Mouse (Mus musculus): ENCODE data around the gene Gm853. TPM values are rescaled to one million over a fixed set of nuclear protein-coding genes. Genes with fewer than 3 reads are reported as not detected.
A peak's percentile ranks its signal among the peaks of the same experiment; 100 is the strongest.

Gene Gm853
- polyA plus RNA-seq, 1 experiment, result not detected

DNA sequence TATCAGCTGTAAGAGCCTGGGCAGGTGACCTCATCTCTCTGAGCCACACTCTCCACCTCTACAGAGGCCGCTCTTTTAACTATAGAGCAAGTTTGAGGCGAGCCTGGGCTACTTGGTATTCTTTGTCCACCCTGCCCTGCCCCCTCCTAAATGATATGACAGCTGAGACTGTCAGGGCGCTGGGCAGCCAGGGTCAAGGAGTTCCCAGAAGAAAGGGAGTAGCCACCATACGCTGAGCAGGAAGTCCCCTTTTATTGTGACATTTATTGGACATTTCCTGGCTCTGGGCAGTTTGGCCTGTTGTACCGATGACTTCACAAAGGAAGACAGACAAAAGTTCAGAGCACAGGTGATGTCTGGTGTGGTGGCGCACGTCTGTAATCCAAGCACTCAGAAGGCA is 32.6 kb downstream of the Gm853 start:
- Histone ChIP-seq H3K27ac (replicated peaks; ENCODE audit: low read depth, low read length) (no peak overlapping the region), H3K4me1 (ENCODE audit: control insufficient read depth, insufficient read depth, insufficient read length, low read length) (no peaks in the 10 kb centered on the region), H3K4me3 (ENCODE audit: insufficient read depth, low read depth, low read length) (no peak overlapping the region)

DNA sequence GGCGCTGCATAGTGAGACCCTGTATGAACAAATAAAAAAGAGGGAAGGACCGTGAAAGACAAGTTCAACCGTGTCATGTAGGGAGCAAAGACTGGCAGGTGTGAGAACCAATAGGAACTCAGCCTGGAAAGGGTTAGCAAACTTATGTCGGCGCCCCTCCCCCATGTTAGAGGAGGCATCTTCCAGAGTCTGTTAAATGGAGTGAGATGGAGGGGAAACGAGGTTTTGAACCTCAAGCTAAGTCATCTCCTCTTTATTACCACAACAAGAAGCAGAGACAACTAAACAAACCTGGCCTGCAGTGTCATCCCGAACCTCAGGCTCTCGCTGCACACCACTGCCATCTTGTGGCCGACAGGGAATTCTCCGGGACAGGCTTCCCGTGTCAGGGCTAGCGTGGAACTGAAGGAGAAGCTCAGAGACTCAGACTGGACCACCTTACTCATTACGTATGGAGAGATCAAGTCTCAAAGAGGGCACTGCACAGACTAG is 33.3 kb downstream of the Gm853 start:
- Histone ChIP-seq H3K4me1 (ENCODE audit: control insufficient read depth, insufficient read depth, insufficient read length, low read length) (no peaks in the 10 kb centered on the region), H3K27ac (replicated peaks; ENCODE audit: low read depth, low read length) (no peak overlapping the region), H3K4me3 (ENCODE audit: insufficient read depth, low read depth, low read length) (no peak overlapping the region)

DNA sequence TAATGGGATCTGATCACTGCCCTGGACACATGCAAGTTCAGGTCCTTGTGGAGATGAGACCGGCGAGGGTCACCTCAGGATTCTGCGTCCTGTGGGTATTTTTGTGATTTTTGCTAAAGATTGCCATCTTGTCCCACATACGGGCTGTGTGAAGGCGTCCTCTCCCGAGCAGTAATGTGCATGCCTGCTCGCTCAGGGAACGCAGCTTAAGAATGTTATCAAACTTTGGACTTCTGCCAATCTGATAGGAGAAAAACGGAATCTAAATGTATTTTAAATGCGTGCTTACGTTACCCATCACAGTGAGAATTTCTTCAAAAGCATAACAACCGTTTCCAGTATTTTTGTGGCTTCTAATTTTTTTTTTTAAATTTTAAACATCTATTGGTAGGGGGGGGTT is 35.3 kb downstream of the Gm853 start:
- Histone ChIP-seq H3K27ac (replicated peaks; ENCODE audit: low read depth, low read length) (no peak overlapping the region), H3K4me3 (ENCODE audit: insufficient read depth, low read depth, low read length) (no peak overlapping the region), H3K4me1 (ENCODE audit: control insufficient read depth, insufficient read depth, insufficient read length, low read length) (no peaks in the 10 kb centered on the region)

DNA sequence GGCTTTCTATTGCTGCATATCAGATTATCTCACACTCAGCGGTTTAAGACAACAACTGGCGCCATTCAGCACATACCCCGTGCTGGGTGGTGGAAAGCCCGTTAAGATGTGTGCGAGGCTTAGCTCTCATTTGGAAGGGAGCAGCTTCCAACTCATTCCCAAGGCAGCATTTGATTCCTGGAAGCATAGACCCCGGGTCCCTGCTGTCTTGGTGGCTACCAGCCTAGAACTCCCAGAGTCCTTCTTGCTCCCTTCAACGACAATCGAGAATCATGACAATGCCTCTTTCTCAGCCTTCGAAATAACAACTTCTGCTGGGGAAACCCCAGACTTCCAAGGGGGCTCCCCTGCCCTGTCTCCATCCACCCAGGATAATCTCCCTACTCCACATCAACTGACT is 35.8 kb downstream of the Gm853 start:
- no peak overlapping the region for H3K27ac ChIP-seq (replicated peaks; ENCODE audit: low read depth, low read length)

GRCm38 (mm10) chr4:130183879-130184278 is 38.3 kb downstream of the Gm853 start:
- Histone ChIP-seq H3K4me1 (ENCODE audit: control insufficient read depth, insufficient read depth, insufficient read length, low read length) (peaks cover 2% of the 10 kb centered on the region; the same call in 1 of the 2 replicates), H3K27ac (replicated peaks; ENCODE audit: low read depth, low read length) (no peak overlapping the region), H3K4me3 (ENCODE audit: insufficient read depth, low read depth, low read length) (no peak overlapping the region)

More for the DNA sequence above, 35.8 kb downstream of the Gm853 start:
- Histone ChIP-seq H3K4me3 (ENCODE audit: insufficient read depth, low read depth, low read length) (no peak overlapping the region), H3K4me1 (ENCODE audit: control insufficient read depth, insufficient read depth, insufficient read length, low read length) (peaks cover 2% of the 10 kb centered on the region; the same call in 1 of the 2 replicates)

- H3K4me1 ChIP-seq (ENCODE audit: control insufficient read depth, insufficient read depth, insufficient read length, low read length), result peaks cover 4% of the 10 kb centered on the region; the same call in 1 of the 2 replicates
- H3K4me3 ChIP-seq (ENCODE audit: insufficient read depth, low read depth, low read length), result no peak overlapping the region
- no peak overlapping the region for H3K27ac ChIP-seq (replicated peaks; ENCODE audit: low read depth, low read length)
Observed at GRCm38 (mm10) chr4:130183023-130183422, 39.2 kb downstream of the Gm853 start.

DNA sequence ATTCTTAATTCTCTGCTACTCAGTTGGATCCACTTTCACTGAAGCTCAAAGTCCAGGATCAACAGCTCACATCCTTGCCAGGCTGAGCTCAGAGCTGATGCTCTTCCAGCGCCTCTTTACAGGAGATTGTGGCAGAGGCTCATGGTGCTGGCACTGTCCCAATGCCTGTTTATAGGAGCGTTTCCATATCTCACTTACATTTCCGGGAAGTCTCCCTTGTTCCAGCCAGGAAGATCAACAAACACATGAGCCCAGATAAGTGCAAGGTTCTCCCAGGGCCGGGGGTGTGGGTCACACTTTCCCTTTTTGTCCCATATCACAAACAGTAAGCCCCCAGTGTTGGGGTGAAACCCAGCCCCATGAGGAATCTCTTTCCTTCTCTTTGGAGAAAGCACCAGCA is 40.3 kb downstream of the Gm853 start:
- Histone ChIP-seq H3K27ac (replicated peaks; ENCODE audit: low read depth, low read length) (no peak overlapping the region), H3K4me3 (ENCODE audit: insufficient read depth, low read depth, low read length) (no peak overlapping the region)

DNA sequence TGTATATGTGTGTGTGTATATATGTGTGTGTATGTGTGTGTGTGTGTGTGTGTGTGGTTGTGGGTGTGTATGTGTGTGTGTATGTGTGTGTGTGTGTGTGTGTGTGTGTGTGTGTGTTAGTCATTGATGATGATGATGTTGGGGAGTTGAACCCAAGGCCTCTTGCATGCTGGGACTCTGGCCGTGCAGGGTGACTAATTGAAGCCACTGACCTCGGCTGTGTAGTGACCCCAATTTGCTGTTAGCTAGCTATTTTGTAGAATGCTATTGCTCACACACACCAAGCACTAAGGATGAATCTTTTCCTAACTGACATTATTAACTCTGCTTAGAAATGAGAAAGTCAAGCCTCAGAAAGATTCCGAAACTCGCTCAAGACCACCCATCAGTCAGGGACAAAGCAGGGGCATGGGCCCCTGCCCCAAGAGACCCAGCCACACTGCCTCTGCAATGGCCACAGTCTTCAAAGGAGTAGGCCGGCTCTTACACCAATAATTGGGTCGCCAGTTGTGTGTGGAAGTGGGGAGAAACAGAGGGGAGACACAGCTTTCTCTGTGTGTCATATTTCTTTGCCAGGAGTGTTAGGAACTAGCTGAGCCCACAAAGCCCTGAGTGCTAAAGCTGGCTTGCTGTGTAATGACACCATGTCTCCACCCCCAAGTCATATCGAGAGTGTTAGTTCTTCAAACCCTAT is 41.1 kb downstream of the Gm853 start:
- Histone ChIP-seq H3K27ac (replicated peaks; ENCODE audit: low read depth, low read length) (no peak overlapping the region), H3K4me3 (ENCODE audit: insufficient read depth, low read depth, low read length) (no peak overlapping the region), H3K4me1 (ENCODE audit: control insufficient read depth, insufficient read depth, insufficient read length, low read length) (peaks cover 21% of the 10 kb centered on the region)

More for the DNA sequence above, 40.3 kb downstream of the Gm853 start:
- peaks cover 14% of the 10 kb centered on the region for H3K4me1 ChIP-seq (ENCODE audit: control insufficient read depth, insufficient read depth, insufficient read length, low read length)

GRCm38 (mm10) chr4:130179876-130180275 is 42.3 kb downstream of the Gm853 start:
- Histone ChIP-seq H3K27ac (replicated peaks; ENCODE audit: low read depth, low read length) (no peak overlapping the region), H3K4me3 (ENCODE audit: insufficient read depth, low read depth, low read length) (no peak overlapping the region)

GRCm38 (mm10) chr4:130177536-130177935 is 44.7 kb downstream of the Gm853 start:
- Histone ChIP-seq H3K27ac (replicated peaks; ENCODE audit: low read depth, low read length) (peak overlapping the region; percentile 98), H3K4me3 (ENCODE audit: insufficient read depth, low read depth, low read length) (no peak overlapping the region), H3K4me1 (ENCODE audit: control insufficient read depth, insufficient read depth, insufficient read length, low read length) (peaks cover 26% of the 10 kb centered on the region)

More at GRCm38 (mm10) chr4:130179876-130180275, 42.3 kb downstream of the Gm853 start:
- H3K4me1 ChIP-seq (ENCODE audit: control insufficient read depth, insufficient read depth, insufficient read length, low read length), result peaks cover 26% of the 10 kb centered on the region

GRCm38 (mm10) chr4:130177087-130177486 is 45.1 kb downstream of the Gm853 start:
- H3K27ac ChIP-seq (replicated peaks; ENCODE audit: low read depth, low read length), result peak overlapping the region; percentile 98
- peaks cover 26% of the 10 kb centered on the region for H3K4me1 ChIP-seq (ENCODE audit: control insufficient read depth, insufficient read depth, insufficient read length, low read length)
- no peak overlapping the region for H3K4me3 ChIP-seq (ENCODE audit: insufficient read depth, low read depth, low read length)

- Histone ChIP-seq H3K27ac (replicated peaks; ENCODE audit: low read depth, low read length) (peak overlapping the region; percentile 98), H3K4me1 (ENCODE audit: control insufficient read depth, insufficient read depth, insufficient read length, low read length) (peaks cover 30% of the 10 kb centered on the region)
Observed at GRCm38 (mm10) chr4:130176156-130176720, 46.0 kb downstream of the Gm853 start.

GRCm38 (mm10) chr4:130175072-130175711 is 47.0 kb downstream of the Gm853 start, which contains the start of gene Tinagl1:
Tinagl1 (minus strand) TSS chr4:130175122.
- Histone ChIP-seq H3K4me1 (ENCODE audit: control insufficient read depth, insufficient read depth, insufficient read length, low read length) (peaks cover 30% of the 10 kb centered on the region), H3K4me3 (ENCODE audit: insufficient read depth, low read depth, low read length) (peak within 1 kb of the TSS; percentile 66), H3K27ac (replicated peaks; ENCODE audit: low read depth, low read length) (peak within 1 kb of the TSS; percentile 98)

More at GRCm38 (mm10) chr4:130176156-130176720, 46.0 kb downstream of the Gm853 start:
- no peak overlapping the region for H3K4me3 ChIP-seq (ENCODE audit: insufficient read depth, low read depth, low read length)

- H3K4me1 ChIP-seq (ENCODE audit: control insufficient read depth, insufficient read depth, insufficient read length, low read length), result peaks cover 34% of the 10 kb centered on the region
- peak overlapping the region; percentile 66 for H3K4me3 ChIP-seq (ENCODE audit: insufficient read depth, low read depth, low read length)
Observed at GRCm38 (mm10) chr4:130174335-130175031, 47.7 kb downstream of the Gm853 start.

DNA sequence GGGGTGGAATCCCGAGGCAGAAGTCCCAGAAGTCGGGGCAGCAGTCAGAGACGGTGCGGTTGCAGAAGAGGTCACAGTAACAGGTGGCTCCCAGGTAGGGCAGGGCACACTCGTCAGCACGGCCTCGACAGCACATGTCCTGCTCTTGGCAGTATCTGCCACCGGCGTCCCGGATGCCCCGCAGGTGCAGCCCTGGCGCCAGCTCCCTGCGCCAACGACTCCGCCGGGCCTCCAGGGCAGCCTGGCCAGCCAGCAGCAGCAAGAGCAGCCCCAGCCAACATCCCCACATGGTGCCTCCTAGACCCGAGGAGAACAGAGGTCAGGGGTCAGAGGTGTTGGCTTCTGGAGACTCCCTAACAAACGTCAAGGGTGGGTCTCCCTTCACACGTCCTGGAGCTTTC is 48.3 kb downstream of the Gm853 start:
- H3K4me1 ChIP-seq (ENCODE audit: control insufficient read depth, insufficient read depth, insufficient read length, low read length), result peaks cover 40% of the 10 kb centered on the region
- H3K27ac ChIP-seq (replicated peaks; ENCODE audit: low read depth, low read length), result peak overlapping the region; percentile 94
- H3K4me3 ChIP-seq (ENCODE audit: insufficient read depth, low read depth, low read length), result peak overlapping the region; percentile 66

More at GRCm38 (mm10) chr4:130174335-130175031, 47.7 kb downstream of the Gm853 start:
- peak overlapping the region; percentile 98 for H3K27ac ChIP-seq (replicated peaks; ENCODE audit: low read depth, low read length)
